ENCODE assay signal across 8 mouse cellular contexts in the genomic region with DNA sequence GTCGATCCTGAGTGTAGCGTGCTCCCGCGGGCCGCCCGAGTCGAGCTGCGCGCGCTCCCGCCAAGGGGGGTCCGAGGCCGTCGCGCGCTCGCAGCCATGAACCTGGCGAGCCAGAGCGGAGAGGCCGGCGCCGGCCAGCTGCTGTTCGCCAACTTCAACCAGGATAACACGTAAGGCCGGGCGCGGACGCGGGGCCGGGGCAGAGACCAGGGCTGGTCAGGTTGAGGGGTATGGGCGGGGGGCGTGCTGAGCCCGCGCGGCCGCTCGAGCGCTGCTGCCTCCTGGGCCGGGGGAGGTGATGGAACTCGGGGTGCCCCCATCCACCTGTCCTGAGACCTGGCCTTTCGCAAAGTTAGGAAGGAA. TPM values are rescaled to one million over a fixed set of nuclear protein-coding genes. Genes with fewer than 3 reads are reported as not detected.
DNase-seq lines count a peak whose midpoint lies in the region; ATAC-seq and TF ChIP-seq lines count a peak whose summit lies in the region.

No protein-coding gene starts in this region.

- H3K4me1 ChIP-seq in thymus, adult 2 months (replicated peaks; ENCODE audit: control insufficient read depth, insufficient read depth, low read length) = peaks cover 17% of the 10 kb centered on the region
- peaks cover 30% of the 10 kb centered on the region for H3K4me1 ChIP-seq in liver, embryonic 12.5 days

- H3K9me3 ChIP-seq in liver, embryonic 12.5 days (replicated peaks) = no peaks in the 10 kb centered on the region

- 1% methylated on average over 41 of the region's 41 CpGs for WGBS in thymus, adult 2 months
- 1% methylated on average over 40 of the region's 41 CpGs for WGBS in liver, embryonic 12.5 days (ENCODE audit: insufficient replicate concordance)

- no peak for TF ChIP-seq POLR2A in thymus, adult 2 months (IDR thresholded peaks at IDR 0.05; ENCODE audit: control insufficient read depth, extremely low read depth, insufficient read depth, low read length, poor library complexity)

- H3K4me2 ChIP-seq in liver, embryonic 12.5 days = peak overlapping the region; percentile 91

- ATAC-seq in liver, embryonic 12.5 days = no peak

- intact Hi-C loops in gastrocnemius, adult 2 months (cut with DNase I) = loop anchor here (10.0 kb wide), 1 partner anchor 145 kb away; no protein-coding TSS in a partner anchor

- no peak for TF ChIP-seq CTCF in gastrocnemius, adult 2 months (IDR thresholded peaks at IDR 0.05)
- no peak for TF ChIP-seq CTCF in thymus, adult 2 months (IDR thresholded peaks at IDR 0.05; ENCODE audit: borderline replicate concordance, control insufficient read depth, extremely low read depth, insufficient read depth, low read length, poor library complexity)

- peaks cover 3% of the 10 kb centered on the region; the same call in 1 of the 2 replicates for H3K36me3 ChIP-seq in thymus, adult 2 months (ENCODE audit: control insufficient read depth, insufficient read depth, low read length)
- peaks cover 40% of the 10 kb centered on the region for H3K36me3 ChIP-seq in liver, embryonic 12.5 days

- H3K27ac ChIP-seq in gastrocnemius, adult 2 months = peak overlapping the region; percentile 95
- H3K27ac ChIP-seq in thymus, adult 2 months (ENCODE audit: control insufficient read depth, insufficient read depth, low read length) = no peak overlapping the region
- H3K27ac ChIP-seq in liver, embryonic 12.5 days = peak overlapping the region; percentile 95

- DNase-seq in gastrocnemius, adult 2 months = no peak
- no peak for DNase-seq in gastrocnemius, adult 8-10 months (ENCODE audit: low spot score in 2 of 2)
- DNase-seq in thymus, adult 2 months = no peak
- no peak for DNase-seq in thymus, postnatal 36 days
- no peak for DNase-seq in adrenal gland, postnatal 10 days
- no peak for DNase-seq in retina, embryonic 14.5 days (ENCODE audit: low spot score)
- DNase-seq in thymus, adult 18-20 months = no peak

- peak overlapping the region; percentile 98 for H3K9ac ChIP-seq in liver, embryonic 12.5 days

- no peaks in the 10 kb centered on the region for H3K27me3 ChIP-seq in thymus, adult 2 months (ENCODE audit: control insufficient read depth, insufficient read depth, low read length)
- peaks cover 15% of the 10 kb centered on the region for H3K27me3 ChIP-seq in liver, embryonic 12.5 days (replicated peaks)

- H3K4me3 ChIP-seq in gastrocnemius, adult 2 months = peak overlapping the region; percentile 92
- H3K4me3 ChIP-seq in thymus, adult 2 months (ENCODE audit: control insufficient read depth, insufficient read depth, low read length) = peak overlapping the region; percentile 62
- peak overlapping the region; percentile 100 for H3K4me3 ChIP-seq in liver, embryonic 12.5 days

RNA-seq across cellular contexts. Expression of gene Wipi2, which starts 2.1 kb away (rescaled TPM):
- total RNA-seq in gastrocnemius, adult 2 months (2021) = 10 to 100 TPM; 27.1 to 29.3 TPM
- 10 to 100 TPM; 27.1 to 33.4 (median 29.2) TPM for total RNA-seq in gastrocnemius, adult 8-10 months (2022)
- 54.4 and 65.6 TPM in 2 replicates for polyA plus RNA-seq in thymus, adult 2 months (2012; rRNA removed)
- polyA plus RNA-seq in liver, embryonic 12.5 days (2016; fragmentation: Nextera tagmentation; extraction: Ambion mirVana) = 46.7 and 50.1 TPM in 2 replicates
- 100 to 1,000 TPM in 1 of 2 experiments, 10 to 100 TPM in 1; 93.6 to 102 TPM for total RNA-seq in adrenal gland, postnatal 10 days (2021)

RNA-seq across cellular contexts. Expression of gene Mmd2, which starts 21.0 kb away (rescaled TPM):
- total RNA-seq in gastrocnemius, adult 2 months (2021) = not detected
- total RNA-seq in gastrocnemius, adult 8-10 months (2022) = under 1 TPM in 1 of 4 experiments, not detected in 3; 0.40 TPM
- polyA plus RNA-seq in thymus, adult 2 months (2012; rRNA removed) = 0.20 and 0.54 TPM in 2 replicates
- polyA plus RNA-seq in liver, embryonic 12.5 days (2016; fragmentation: Nextera tagmentation; extraction: Ambion mirVana) = 15.3 and 17.3 TPM in 2 replicates
- 10 to 100 TPM; 46.5 to 54.0 TPM for total RNA-seq in adrenal gland, postnatal 10 days (2021)

Comparison
In these comparisons a context has a peak if more than half of its experiments do, and no peak if none do; other contexts are left out.
1. RNA of gene Mmd2, which starts 21.0 kb away (total RNA-seq): 46.5 to 54.0 TPM in adrenal gland, postnatal 10 days; not detected in gastrocnemius, adult 2 months and 0.40 TPM in gastrocnemius, adult 8-10 months; every median in the first group is over 10 times any median in the second.
2. Peak in every context shown above with its lines, with median percentiles within 50 percentile points of each other: H3K4me3 ChIP-seq.